Mouse (Mus musculus): ENCODE measurements around the gene Col25a1.

DNA sequence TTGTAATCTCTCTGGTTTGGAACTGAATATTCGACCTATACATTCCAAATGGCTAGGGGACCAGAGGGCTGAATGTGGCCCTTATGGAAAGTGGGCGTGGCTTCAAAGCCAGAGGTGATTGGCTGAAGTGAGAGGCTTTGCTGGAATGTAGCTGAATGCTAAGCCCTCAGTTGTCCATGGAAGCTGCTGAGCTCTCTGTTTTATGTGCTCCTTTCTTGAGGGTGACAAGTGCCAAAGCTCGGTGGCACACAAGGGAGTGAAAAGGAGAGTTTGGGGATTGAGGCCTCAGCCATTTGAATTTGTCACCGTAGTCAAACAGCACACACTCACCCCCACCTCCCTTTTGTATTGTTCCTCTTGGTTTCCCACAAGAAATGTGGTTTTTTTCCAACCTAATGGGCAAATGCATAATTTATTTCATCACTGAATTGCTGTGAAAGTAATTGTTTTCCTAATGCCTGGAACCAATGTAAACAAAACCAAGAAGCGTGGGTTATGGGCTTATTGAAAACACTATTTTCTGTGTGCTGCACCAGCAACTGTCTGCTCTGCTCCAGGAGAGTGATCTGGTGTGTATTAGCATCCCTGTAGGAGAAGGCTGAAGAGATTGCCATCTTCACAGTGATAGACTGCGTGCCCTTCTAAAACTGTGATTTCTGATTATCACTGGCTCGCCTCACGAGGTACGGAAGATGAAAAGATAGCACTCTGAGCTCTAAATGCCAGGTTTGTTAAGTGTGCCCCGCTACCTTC lies 147.2 kb downstream of the Col25a1 start:
- TF ChIP-seq POLR2A (IDR thresholded peaks at IDR 0.05; ENCODE audit: borderline replicate concordance, low read depth, low read length) (no peak), CTCF (IDR thresholded peaks at IDR 0.05; ENCODE audit: low read depth, low read length) (no peak)
